Mouse (Mus musculus): ENCODE measurements around the gene Pax5. TPM values are rescaled to one million over a fixed set of nuclear protein-coding genes. Genes with fewer than 3 reads are reported as not detected.

Gene Pax5
- polyA plus RNA-seq, 1 experiment from 2014 or later: 0.19 TPM

DNA sequence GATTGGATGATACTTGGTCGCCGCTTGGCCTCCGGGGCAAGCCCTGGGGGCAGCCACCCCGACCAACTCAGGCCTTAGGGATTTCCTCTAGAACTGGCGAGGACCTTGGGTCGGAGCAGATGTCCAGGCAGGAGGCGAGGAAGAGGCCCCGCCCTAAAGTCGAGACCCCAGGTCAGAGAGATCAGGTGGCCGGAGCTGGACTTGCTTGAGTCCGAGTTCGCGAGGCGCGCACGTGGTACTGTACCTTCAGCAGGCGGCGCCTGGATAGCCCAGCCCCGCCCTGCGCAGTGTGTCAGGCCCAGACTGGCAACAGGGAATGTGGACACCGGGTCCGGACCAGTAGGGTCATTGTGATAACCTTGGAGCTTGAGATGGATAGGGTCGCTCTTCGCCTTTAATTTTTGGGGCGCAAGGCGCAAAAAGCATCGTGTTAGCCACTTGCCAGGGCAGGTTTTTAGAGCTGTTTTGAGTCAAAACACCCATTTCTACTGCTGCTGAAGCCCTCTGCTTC lies 3.9 kb upstream of the Pax5 start:
- H3K4me2 ChIP-seq (replicated peaks): no peak overlapping the region
- ATAC-seq (ENCODE audit: insufficient number of reproducible peaks, insufficient read depth, low FRiP score, low TSS enrichment): no peak
- H3K27ac ChIP-seq: no peak overlapping the region
- H3K36me3 ChIP-seq: no peaks in the 10 kb centered on the region
- peaks cover 7% of the 10 kb centered on the region; the same call in 1 of the 2 replicates for H3K4me1 ChIP-seq
- H3K9ac ChIP-seq: no peak overlapping the region
- WGBS: under 1% methylated on average over 27 of the region's 27 CpGs
- H3K27me3 ChIP-seq: peaks cover 84% of the 10 kb centered on the region
- no peaks in the 10 kb centered on the region for H3K9me3 ChIP-seq
- H3K4me3 ChIP-seq: no peak overlapping the region

DNA sequence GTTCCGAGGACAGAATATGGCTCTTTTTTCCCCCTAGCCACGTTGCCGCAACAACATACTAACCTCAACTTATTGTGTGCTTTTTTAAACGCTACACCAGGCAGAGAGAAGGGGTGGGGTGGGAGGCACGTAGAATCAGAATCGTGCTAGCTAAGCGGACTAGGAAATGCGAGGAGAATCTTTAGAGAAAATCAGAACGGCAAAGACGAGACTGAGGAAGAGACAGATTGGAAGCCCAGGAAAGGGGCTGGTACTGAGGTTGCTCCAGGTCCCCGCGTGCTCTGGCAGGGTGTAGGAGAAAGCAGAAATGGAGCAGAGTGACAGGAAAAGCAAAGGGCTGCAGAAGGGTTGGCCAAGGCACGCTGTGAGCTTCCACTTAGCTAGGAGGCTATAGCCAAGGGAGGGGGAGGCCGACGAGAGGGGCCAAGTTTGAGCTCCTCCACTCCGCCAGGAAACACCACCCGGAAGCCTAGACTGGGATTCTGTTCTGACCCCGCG lies 3.3 kb upstream of the Pax5 start:
- no peak overlapping the region for H3K27ac ChIP-seq
- WGBS: under 1% methylated on average over 19 of the region's 19 CpGs
- H3K9ac ChIP-seq: no peak overlapping the region
- H3K36me3 ChIP-seq: no peaks in the 10 kb centered on the region
- H3K4me3 ChIP-seq: peak overlapping the region; percentile 9; the same call in 1 of the 2 replicates
- peaks cover 7% of the 10 kb centered on the region; the same call in 1 of the 2 replicates for H3K4me1 ChIP-seq
- H3K9me3 ChIP-seq: no peaks in the 10 kb centered on the region
- H3K27me3 ChIP-seq: peaks cover 86% of the 10 kb centered on the region
- H3K4me2 ChIP-seq (replicated peaks): peak overlapping the region; percentile 17; the same call in 1 of the 2 replicates
- no peak for ATAC-seq (ENCODE audit: insufficient number of reproducible peaks, insufficient read depth, low FRiP score, low TSS enrichment)

DNA sequence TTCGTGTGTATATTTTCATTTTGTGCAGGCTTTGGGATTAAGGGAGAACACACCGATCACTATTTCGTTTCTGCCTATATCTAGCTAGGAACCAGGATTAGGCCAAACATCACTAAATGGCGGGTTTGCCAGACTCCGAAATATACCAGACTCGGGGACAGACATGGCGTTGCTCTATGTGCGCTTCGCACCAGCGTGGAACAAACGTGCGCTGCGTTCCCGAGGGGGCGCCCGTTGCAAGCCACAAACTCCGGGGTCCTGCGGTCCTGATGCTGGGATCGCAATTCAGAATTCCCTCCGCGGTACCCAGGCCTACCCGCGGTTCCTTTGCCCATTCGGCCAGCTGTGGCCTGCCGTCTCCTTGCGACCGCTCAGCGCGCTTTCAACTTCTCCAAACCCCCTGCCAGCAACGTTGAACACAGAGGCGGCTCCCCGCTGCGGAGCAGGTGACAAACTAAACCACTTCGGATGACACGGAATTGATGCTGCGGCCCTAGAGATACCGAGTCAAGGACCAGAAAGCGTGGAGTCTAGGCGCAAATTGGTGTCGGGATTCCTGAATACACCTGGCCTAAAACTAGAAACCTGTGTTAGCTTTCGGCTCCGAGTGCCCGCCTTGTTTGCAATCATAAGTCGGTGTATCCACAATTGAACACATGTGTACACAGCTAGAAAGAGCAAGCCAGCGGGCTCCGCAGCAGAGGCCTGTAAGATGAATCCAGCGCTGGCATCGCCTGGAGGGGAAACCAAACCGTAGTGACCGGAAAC lies 2.7 kb upstream of the Pax5 start:
- Histone ChIP-seq H3K4me2 (replicated peaks) (peak overlapping the region; percentile 17), H3K4me1 (peaks cover 7% of the 10 kb centered on the region; the same call in 1 of the 2 replicates), H3K4me3 (peak overlapping the region; percentile 9; the same call in 1 of the 2 replicates), H3K36me3 (no peaks in the 10 kb centered on the region), H3K9me3 (no peaks in the 10 kb centered on the region), H3K27ac (no peak overlapping the region), H3K9ac (no peak overlapping the region), H3K27me3 (peaks cover 86% of the 10 kb centered on the region)
- no peak for ATAC-seq (ENCODE audit: insufficient number of reproducible peaks, insufficient read depth, low FRiP score, low TSS enrichment)
- WGBS: under 1% methylated on average over 50 of the region's 50 CpGs

DNA sequence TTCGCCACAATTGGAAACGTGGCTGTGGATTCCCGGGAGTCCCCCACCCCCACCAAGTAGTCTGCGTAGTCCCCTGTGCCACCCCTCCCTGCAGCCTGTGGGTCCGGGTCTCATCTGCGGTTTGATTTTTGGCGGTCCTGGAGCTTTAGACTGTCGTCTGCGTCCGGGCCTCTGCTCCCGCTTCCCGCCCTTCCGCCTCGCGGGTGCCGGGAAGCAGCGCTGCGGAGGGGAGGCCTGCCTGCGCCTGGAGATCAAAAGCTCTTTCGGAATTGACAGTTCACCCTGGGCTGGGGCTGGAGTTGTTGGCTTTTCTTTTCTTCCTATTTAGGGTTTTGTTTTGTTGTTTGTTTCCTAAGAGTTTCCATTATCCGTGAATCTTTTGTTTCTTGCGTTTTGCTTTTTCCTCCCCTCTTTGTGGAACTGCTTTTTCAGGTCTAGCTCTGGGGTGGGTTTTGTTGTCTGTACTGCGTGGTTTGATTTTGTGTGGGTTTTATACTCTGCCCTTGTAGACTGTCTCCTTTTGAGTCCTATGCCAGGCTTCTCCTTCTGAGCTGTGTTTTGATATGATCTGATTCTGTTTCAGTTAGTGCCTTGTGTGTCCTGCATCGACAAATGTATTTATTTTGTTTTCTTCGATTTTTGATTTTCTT lies 1.9 kb upstream of the Pax5 start:
- H3K4me2 ChIP-seq (replicated peaks): no peak overlapping the region; the same call in 1 of the 2 replicates
- no peaks in the 10 kb centered on the region for H3K36me3 ChIP-seq
- H3K9ac ChIP-seq: no peak overlapping the region
- no peak for ATAC-seq (ENCODE audit: insufficient number of reproducible peaks, insufficient read depth, low FRiP score, low TSS enrichment)
- H3K27ac ChIP-seq: no peak overlapping the region
- H3K27me3 ChIP-seq: peaks cover 86% of the 10 kb centered on the region
- no peak overlapping the region for H3K4me3 ChIP-seq
- H3K9me3 ChIP-seq: no peaks in the 10 kb centered on the region
- WGBS: under 1% methylated on average over 25 of the region's 25 CpGs
- H3K4me1 ChIP-seq: peaks cover 7% of the 10 kb centered on the region; the same call in 1 of the 2 replicates

DNA sequence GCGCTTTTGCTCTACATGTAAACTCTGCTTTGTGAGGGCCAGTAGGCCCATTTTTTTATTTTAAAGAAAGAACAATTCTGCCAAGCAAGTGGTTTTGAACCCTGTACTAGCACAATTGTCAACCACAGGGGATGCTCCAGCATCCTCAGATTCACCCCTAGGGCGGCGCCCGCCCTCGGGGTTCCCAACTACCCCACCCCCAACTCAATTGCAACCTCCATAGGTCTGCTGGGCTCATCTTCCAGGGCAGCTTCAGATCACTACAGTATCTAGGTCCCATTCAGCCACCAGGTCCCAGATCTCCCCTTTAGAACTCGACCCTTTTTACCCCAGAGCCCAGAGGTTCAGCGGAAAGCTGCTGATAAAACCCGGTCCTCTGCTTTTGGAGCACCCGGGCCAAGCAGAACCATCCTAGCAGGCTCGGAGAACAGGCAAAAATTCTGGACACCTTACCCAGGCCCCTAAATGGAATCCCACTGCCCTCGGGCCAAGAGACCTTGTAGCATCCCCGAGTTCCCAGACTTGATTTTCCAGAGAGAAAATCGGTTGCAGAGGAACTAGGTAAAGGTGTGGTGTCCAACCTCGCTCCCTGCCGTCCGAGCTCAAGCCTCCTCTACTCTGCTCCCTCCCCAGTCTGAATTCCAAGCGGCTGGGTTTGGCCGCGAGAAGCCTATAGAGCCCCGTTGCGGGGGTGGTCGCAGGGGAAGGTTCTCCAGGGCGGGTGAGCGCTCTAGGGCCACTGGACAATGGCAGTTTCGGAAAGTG lies 1.0 kb upstream of the Pax5 start:
- Histone ChIP-seq H3K4me2 (replicated peaks) (no peak overlapping the region), H3K27me3 (peaks cover 86% of the 10 kb centered on the region), H3K9me3 (no peaks in the 10 kb centered on the region), H3K4me3 (no peak overlapping the region), H3K9ac (no peak overlapping the region), H3K4me1 (peaks cover 7% of the 10 kb centered on the region; the same call in 1 of the 2 replicates), H3K27ac (no peak overlapping the region), H3K36me3 (no peaks in the 10 kb centered on the region)
- WGBS: 2% methylated on average over 25 of the region's 25 CpGs
- ATAC-seq (ENCODE audit: insufficient number of reproducible peaks, insufficient read depth, low FRiP score, low TSS enrichment): no peak

DNA sequence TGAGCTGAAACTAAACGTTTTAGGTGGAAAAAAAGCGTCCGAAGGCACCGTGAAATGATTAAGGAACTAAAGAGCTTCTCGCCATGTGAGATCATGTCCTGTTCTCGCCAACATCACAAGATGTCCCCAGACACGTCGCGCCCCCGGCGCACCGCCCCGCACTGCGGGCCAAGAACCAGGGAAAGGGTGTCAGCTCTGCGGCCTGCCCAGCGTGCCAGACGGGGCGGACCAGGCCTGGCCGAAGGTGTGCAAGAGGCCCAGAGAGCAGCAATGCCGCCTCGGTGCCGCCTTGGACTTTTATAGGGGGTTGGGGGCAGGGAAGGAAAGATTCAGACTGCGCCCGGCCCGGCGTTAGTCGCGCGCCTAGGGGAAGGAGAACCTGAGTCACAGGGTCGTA lies 412 bp upstream of the Pax5 start:
- ATAC-seq (ENCODE audit: insufficient number of reproducible peaks, insufficient read depth, low FRiP score, low TSS enrichment): no peak
- Histone ChIP-seq H3K9ac (no peak overlapping the region), H3K27me3 (peaks cover 91% of the 10 kb centered on the region), H3K36me3 (no peaks in the 10 kb centered on the region), H3K4me2 (replicated peaks) (no peak overlapping the region), H3K27ac (no peak overlapping the region), H3K4me1 (peaks cover 7% of the 10 kb centered on the region; the same call in 1 of the 2 replicates), H3K9me3 (no peaks in the 10 kb centered on the region), H3K4me3 (no peak overlapping the region)
- under 1% methylated on average over 30 of the region's 30 CpGs for WGBS

DNA sequence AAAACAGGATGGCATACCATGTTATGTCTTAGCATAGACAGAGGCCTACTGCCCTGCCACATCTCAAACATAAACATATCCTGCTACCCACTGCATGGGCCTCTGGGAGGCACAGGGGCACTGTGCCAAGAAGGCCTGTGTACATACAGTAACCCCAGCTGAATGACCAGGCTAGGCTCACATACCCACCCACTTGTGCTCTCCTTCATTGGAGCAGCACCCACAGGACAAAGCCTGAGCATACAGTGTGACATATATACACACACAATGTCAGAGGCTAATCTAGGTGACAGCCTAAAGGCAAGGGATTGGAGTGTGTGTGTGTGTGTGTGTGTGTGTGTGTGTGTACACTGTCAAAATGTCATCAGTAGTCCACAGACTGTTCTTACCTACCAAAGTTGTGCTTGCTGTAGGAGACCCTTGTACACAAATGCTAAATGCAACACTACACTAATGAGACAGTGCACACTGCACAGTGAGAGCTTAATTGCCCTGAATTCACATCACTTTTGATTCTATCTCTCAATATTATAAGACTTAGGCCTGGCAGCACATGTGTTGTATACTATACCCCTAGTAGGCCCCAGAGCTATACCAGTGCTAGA lies 1.1 kb downstream of the Pax5 start:
- peaks cover 7% of the 10 kb centered on the region; the same call in 1 of the 2 replicates for H3K4me1 ChIP-seq
- no peak overlapping the region for H3K27ac ChIP-seq
- no peak overlapping the region for H3K4me2 ChIP-seq (replicated peaks)
- ATAC-seq (ENCODE audit: insufficient number of reproducible peaks, insufficient read depth, low FRiP score, low TSS enrichment): no peak
- H3K9ac ChIP-seq: no peak overlapping the region
- no peak overlapping the region for H3K4me3 ChIP-seq
- peaks cover 92% of the 10 kb centered on the region for H3K27me3 ChIP-seq
- no peaks in the 10 kb centered on the region for H3K9me3 ChIP-seq
- no peaks in the 10 kb centered on the region for H3K36me3 ChIP-seq

DNA sequence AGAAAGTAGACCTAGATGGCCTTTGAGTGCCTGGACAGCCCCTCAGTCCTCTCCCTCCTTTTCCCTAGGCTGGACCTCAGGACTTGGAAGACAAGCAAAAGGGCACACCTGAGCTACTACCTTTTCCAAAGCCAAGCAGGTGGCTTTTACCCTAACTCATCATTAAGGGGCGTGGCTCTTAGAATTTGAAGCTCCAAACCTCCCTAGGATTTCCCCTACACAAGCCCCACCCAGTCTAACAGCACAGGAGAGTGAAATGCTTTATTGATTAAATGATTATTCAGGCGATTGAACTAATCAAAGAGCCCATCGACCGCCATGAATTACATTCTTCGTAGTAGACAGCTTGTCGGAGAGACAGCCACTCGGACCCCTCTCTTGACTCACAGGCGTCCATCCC lies 2.0 kb downstream of the Pax5 start:
- no peak overlapping the region for H3K4me3 ChIP-seq
- peaks cover 12% of the 10 kb centered on the region; the same call in 1 of the 2 replicates for H3K4me1 ChIP-seq
- H3K4me2 ChIP-seq (replicated peaks): no peak overlapping the region
- WGBS: 54% methylated on average over 8 of the region's 8 CpGs
- no peak for ATAC-seq (ENCODE audit: insufficient number of reproducible peaks, insufficient read depth, low FRiP score, low TSS enrichment)
- H3K9ac ChIP-seq: no peak overlapping the region
- H3K27me3 ChIP-seq: peaks cover 92% of the 10 kb centered on the region
- no peak overlapping the region for H3K27ac ChIP-seq
- no peaks in the 10 kb centered on the region for H3K36me3 ChIP-seq
- no peaks in the 10 kb centered on the region for H3K9me3 ChIP-seq

DNA sequence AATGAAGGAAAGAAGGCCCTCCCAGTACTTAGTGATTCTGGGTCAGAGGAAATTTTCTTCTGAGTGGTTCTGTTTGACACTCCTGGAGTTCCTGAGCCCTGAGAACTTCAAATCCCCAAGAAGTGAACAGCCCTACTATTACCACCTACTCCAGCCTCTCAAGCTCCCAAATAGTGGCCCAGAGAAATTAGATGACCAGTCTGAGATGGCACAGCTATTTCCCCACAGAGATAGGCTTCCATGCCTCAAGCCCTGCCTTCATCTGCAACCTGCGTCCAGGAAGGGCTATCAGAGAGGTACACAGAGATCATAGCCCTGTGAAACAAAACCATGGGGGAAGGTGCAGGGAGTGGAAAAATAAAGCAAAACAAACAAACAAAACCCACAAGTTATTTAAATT lies 3.4 kb downstream of the Pax5 start:
- Histone ChIP-seq H3K4me3 (no peak overlapping the region), H3K4me2 (replicated peaks) (no peak overlapping the region), H3K27me3 (peaks cover 95% of the 10 kb centered on the region), H3K36me3 (no peaks in the 10 kb centered on the region), H3K9ac (no peak overlapping the region), H3K9me3 (no peaks in the 10 kb centered on the region), H3K27ac (no peak overlapping the region), H3K4me1 (0 out of 2 replicates have a peak, but pooled peaks cover 10% of the 10 kb centered on the region)
- WGBS: 30% methylated on average over 1 of the region's 1 CpGs
- no peak for ATAC-seq (ENCODE audit: insufficient number of reproducible peaks, insufficient read depth, low FRiP score, low TSS enrichment)

DNA sequence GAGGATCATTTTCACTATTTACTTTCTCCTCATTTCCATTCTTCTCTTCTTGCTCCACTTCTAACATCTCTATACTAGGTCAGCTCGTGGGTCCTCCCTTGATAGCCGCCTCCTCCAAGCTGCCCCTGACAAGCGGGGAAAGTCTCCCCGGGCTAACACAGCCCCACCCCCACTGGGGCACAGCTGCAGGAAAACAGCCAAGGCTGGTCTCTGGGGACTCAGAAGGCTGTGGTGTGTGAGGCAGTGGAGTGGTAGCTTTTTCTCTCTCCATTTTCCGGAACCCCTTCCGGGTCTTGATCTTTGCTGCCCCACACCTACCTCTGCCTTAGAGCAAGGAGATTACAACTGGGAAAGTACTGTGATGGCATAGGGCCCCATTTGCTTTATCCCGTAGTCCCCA lies 4.3 kb downstream of the Pax5 start:
- H3K9me3 ChIP-seq: no peaks in the 10 kb centered on the region
- no peak overlapping the region for H3K4me3 ChIP-seq
- H3K4me1 ChIP-seq: 0 out of 2 replicates have a peak, but pooled peaks cover 10% of the 10 kb centered on the region
- H3K4me2 ChIP-seq (replicated peaks): no peak overlapping the region
- WGBS: 5% methylated on average over 7 of the region's 7 CpGs
- peaks cover 96% of the 10 kb centered on the region for H3K27me3 ChIP-seq
- no peak overlapping the region for H3K9ac ChIP-seq
- H3K36me3 ChIP-seq: no peaks in the 10 kb centered on the region
- H3K27ac ChIP-seq: no peak overlapping the region
- ATAC-seq (ENCODE audit: insufficient number of reproducible peaks, insufficient read depth, low FRiP score, low TSS enrichment): no peak

DNA sequence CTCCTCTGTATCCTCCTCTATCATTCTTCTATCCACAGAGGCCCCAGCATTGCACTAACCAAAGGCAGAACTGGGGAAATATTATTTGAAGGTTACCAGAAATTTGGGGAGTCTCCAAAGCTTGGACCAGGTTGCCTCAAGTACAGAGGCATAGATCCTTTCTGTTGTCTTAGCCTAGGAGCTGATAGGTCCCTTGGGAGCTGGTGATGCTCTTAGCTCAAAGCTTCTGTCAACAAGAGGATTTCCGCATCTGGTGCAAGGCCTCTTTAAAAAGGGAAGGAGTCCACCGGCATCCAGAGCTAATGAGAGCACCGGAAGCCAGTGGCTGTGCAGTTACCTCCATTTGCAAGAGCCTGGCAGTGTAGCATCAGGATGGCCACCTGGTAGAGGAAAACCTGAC lies 5.1 kb downstream of the Pax5 start:
- H3K9me3 ChIP-seq: no peaks in the 10 kb centered on the region
- 6% methylated on average over 3 of the region's 3 CpGs for WGBS

More for the DNA sequence above, 5.1 kb downstream of the Pax5 start:
- Histone ChIP-seq H3K4me3 (no peak overlapping the region), H3K36me3 (no peaks in the 10 kb centered on the region), H3K4me2 (replicated peaks) (no peak overlapping the region), H3K27ac (no peak overlapping the region), H3K27me3 (peaks cover 98% of the 10 kb centered on the region), H3K4me1 (0 out of 2 replicates have a peak, but pooled peaks cover 10% of the 10 kb centered on the region), H3K9ac (no peak overlapping the region)
- no peak for ATAC-seq (ENCODE audit: insufficient number of reproducible peaks, insufficient read depth, low FRiP score, low TSS enrichment)

All from embryonic facial prominence, embryonic 12.5 days (tissue).